Mouse (Mus musculus) kidney, adult 11 months (tissue): ENCODE data around the gene Pik3ap1.
A peak's percentile ranks its signal among the peaks of the same experiment; 100 is the strongest.
"Not testable (repeated sequence)": the region's sequence is repeated elsewhere in the genome, so short reads cannot be mapped to it uniquely, and the experiment has no call there.

ENCODE experiments used
- DNase-seq: peaks from one replicate; pipeline ENCODE4 v3.0.0; 2022

The Pik3ap1 gene

GRCm38 (mm10) chr19:41384922-41385508, at the start of gene Pik3ap1:
Gene Pik3ap1 (minus strand): TSS chr19:41385102.
- DNase-seq = peak; percentile 16

GRCm38 (mm10) chr19:41431512-41432164, 46.7 kb upstream of the Pik3ap1 start:
- DNase-seq = not testable (repeated sequence)

DNA sequence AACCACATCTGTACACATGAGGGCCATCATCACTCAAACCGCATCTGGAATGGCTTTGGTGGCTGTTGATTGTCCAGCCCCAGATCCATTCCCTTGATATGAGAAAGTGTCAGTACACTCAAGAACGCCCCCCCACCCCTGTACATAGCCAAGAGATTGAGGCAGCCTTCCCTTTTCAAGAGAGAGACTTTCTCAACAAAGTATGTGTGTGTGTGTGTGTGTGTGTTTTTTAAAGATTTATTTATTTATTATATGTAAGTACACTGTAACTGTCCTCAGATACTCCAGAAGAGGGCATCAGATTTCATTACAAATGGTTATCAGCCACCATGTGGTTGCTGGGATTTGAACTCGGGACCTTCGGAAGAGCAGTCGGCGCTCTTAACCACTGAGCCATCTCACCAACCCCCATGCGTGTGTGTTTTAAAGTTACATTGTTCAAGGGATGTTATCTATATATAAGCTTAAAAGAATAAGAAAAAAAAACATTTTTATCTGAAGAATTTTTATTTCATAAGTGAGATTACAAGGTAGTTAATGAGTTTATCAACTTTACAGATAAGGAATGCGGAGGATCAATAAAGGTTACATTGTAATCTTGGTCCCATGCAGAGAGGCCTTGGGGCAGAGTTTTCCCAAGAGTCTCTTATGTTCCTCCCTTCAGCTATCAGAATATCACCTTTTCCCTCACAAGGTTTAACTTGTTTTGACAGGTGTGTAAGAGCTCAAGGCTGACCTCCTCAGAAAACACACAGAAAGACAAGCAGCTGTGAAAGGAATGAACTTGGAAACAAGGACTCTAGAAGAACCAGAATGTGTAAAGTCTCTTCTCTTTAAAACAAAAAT, 41.2 kb upstream of the Pik3ap1 start:
- not testable (repeated sequence) for DNase-seq

- DNase-seq = no peak
These were observed 36.4 kb upstream of the Pik3ap1 start for GRCm38 (mm10) chr19:41421264-41421663.

- DNase-seq = no peak
These were observed 33.9 kb upstream of the Pik3ap1 start for GRCm38 (mm10) chr19:41418786-41419185.

- no peak for DNase-seq
These were observed 33.1 kb upstream of the Pik3ap1 start for GRCm38 (mm10) chr19:41417995-41418394.

DNA sequence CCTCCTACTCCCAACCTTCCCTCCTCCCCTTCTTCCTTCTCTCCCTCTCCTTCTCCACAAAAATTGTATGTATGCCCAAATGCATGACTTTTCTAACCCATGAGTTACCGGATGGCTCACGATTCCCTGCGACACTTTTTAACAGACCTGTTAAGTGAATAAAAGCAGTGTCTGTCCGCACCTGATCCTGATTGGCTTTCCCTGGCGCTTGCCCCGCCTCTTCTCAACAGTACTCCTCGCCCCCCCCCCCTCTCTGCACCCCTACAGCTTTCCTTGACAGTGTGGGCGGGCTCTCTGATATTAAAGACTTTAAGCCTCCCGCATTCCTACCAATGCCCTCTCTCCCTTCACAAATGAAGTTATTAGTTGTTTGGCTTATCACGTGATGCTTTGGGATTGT, 31.3 kb upstream of the Pik3ap1 start:
- DNase-seq = no peak

GRCm38 (mm10) chr19:41402603-41403002, 17.7 kb upstream of the Pik3ap1 start:
- DNase-seq = no peak

- no peak for DNase-seq
These were observed 6.0 kb upstream of the Pik3ap1 start for GRCm38 (mm10) chr19:41390856-41391255.

DNA sequence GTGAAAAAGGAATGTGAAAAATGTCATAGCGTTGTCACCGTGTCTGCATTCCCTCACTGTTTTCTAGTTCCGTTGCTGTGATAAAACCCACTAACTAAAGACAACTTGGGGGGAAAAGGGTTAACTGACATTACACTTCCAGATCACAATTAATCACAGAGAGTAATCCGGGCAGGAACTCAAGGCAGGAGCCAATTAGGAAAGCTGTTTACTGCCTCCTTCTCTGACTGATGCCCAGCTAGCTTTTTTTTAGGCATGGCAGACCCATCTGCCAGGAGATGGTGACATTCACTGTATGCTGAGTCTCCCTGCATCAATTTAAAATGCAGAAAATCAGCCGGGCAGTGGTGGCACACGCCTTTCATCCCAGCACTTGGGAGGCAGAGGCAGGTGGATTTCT, 4.4 kb upstream of the Pik3ap1 start:
- DNase-seq = no peak

DNA sequence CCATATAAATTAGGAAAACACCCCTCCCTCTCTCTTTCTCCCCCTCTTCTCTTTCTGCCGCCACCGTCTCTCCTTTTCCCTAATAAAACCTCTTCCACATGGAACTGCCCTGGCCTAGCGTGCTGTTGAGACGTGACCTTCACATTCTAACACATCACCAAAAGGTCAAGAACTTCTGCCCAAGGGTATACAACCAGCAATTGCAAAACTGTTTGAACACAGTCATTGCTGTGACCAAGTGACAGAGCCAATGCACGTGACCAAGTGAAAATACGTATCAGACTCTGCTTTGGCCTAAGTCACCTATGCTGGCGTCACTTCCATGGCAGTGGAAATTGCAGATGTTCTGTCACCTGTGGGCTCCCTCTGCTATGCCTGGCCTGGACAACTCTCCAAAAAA, 3.3 kb upstream of the Pik3ap1 start:
- DNase-seq = no peak

DNA sequence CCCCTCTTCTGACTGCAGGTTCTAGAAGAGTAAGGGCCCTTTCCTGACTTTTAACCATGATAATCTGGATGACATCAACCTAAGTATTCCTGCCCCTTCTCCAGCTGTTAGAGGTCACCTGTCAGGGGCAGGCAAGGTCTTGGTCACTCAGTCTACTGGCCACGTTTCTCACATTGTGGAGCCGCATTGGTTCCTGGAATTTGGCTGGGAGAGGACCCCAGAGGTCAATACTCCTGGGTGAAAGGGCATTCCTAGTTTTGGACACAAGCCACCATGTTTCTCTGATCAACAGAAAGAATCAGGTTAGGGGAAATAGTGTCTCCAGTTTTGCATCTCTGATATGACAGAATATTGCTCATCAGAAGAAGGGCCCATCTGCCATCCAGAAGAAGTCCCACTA, 2.4 kb upstream of the Pik3ap1 start:
- no peak for DNase-seq

DNA sequence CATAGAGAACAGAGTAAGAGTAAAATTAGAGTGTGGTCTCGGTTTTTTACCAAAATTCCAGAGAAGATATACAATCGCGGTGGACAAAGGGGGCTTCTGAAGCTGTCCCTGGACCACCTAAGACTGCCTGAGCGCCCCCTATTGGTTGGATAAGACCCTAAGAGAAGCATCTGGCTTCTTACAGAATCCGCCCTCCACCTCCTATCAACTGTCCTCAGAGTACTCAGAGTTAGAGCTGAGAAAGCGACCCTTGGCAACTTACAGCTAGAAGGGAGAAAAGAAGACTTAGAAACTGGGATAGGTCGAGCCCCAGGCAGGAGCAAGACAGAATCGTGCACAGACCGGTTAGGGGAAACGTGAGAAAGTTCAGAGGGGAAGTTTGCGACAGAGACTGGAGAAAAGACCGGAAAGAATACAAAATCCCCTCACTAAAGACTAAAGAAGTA, 473 bp downstream of the Pik3ap1 start:
- DNase-seq = no peak

DNA sequence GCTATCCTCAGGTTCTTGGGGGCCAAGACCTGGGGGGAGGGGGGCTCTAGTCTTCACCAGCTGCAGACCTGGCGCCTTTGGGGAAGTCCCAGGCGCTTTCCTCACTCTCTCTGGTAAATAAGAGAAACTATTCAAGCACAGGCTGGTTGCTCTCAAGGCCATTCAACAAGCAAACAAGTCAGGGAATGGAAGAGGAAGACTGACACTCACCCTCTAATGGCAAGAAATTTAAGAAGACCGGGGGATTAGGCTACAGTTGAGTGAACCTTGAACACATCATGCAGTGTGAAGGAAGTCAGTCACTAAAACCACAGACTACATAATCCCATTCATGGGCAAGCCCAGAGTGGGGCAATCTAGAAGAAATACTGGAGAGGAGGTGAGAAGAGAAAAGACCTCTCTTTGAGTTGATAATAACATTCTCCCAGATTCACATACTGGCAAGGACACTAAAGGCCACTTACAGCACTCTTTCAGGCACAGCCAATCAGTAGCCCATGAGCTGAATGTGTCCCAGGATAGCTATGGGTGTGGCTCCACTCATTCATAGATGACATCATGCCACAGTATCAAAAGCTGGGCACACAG, 2.4 kb downstream of the Pik3ap1 start:
- DNase-seq = no peak

DNA sequence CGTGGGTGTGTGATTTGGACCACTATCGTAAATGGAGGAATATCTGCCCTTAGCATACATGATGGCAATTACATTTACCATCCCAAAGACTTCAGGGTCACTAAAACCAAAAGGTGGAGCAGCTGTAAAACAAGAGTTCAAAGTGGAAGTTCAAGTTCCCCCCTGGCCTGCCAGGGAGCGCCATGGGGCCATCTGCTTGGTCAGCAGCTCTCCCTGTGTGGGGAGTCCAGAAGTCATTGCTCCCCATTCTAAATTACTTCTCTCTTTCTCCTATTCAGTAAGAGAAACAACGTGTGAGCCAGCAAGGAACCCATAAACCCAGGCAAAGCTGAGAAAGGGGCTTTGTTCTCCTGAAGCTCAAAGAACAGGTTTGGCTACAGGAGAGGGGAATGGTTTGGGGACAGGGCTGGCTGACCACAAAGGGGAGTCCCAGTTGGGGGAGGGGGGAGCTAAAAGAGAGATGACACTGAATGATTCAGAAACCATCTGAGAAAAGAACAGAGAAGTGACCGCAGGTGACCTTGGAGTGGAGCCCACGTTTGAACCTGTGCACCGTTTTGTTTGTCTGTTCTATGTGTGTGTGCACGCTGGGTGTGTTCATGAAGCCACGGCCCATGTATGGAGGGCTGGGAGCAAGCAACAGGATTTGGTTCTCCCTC, 3.2 kb downstream of the Pik3ap1 start:
- no peak for DNase-seq

DNA sequence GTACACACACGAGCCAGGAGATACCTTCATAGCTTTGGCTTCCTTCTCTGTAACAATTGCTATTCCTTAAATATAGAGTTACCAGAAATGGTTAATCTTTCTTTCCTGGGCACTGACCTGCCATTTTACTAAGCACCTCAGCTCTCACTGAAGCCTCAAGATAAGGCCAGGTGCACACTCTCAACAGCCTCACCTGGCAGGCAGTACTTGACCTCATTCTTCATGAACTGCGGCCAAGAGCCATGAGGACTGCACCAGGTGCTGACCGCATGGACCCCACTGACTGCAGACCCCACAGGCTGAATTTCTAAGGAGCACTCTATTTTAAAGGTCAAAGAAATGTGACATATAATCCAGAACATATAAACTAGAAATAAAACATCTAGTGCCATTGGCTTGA, 5.7 kb downstream of the Pik3ap1 start:
- DNase-seq = no peak

GRCm38 (mm10) chr19:41375791-41376190, 9.1 kb downstream of the Pik3ap1 start:
- DNase-seq = no peak

DNA sequence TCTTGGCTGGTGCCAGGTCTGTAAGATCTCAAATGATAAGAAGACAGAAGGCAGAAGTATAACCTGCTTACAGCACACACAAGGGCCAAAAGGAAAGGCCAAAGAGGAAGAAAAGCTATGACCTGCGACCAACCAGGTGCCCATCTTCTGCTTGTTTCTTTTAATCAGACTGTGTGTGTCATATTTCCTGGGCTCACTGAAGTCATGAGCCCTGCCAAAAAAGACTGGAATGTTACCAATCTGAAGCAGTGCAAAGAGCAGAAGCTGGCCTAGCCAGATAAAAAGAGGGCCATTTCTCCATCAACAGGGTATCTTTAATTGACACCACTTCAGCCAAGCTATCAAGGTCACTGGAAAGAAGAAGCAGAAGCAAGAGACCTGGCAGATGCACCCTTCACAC, 9.8 kb downstream of the Pik3ap1 start:
- no peak for DNase-seq

DNA sequence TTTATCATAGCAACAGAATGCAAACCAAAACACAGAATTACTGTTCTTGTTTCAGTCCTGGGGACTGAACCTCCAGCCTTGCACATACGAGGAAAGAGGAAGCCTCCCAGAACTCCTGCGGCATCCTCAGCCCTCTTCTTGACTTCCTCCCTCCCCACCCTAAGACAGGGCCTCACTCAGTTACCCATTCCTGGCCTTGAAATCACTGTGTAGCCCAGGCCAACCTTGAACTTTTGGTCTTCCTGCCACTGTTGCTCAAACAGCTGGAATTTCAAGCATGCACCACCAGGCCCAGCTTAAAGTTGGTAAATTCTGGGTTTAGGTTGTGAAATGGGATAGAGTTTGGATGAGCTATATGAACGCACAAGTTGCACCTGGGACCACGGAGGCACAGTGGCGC, 10.2 kb downstream of the Pik3ap1 start:
- DNase-seq = no peak

GRCm38 (mm10) chr19:41372322-41372721, 12.6 kb downstream of the Pik3ap1 start:
- DNase-seq = no peak

- DNase-seq = no peak
These were observed 13.5 kb downstream of the Pik3ap1 start for GRCm38 (mm10) chr19:41371373-41371772.

GRCm38 (mm10) chr19:41369557-41370460, 15.1 kb downstream of the Pik3ap1 start:
- no peak for DNase-seq
